Mouse (Mus musculus) liver, adult 2 months (tissue): Measurements from ENCODE around the gene Dhtkd1.
"Not testable (repeated sequence)": the region's sequence is repeated elsewhere in the genome, so short reads cannot be mapped to it uniquely, and the experiment has no call there.

ENCODE experiments used
- CTCF ChIP-seq: fragments of 200-500 bp; IDR thresholded peaks from 2 replicates; pipeline ENCODE4 v1.5.1; 2011; ENCODE audit warnings: low read depth, low read length, control low read depth
- POLR2A ChIP-seq: fragments of 200-500 bp; IDR thresholded peaks from 2 replicates; pipeline ENCODE4 v1.6.1; 2011; ENCODE audit warnings: low read length, control low read depth; ENCODE audit not compliant: insufficient read depth; ENCODE audit errors: extremely low read depth

DNA sequence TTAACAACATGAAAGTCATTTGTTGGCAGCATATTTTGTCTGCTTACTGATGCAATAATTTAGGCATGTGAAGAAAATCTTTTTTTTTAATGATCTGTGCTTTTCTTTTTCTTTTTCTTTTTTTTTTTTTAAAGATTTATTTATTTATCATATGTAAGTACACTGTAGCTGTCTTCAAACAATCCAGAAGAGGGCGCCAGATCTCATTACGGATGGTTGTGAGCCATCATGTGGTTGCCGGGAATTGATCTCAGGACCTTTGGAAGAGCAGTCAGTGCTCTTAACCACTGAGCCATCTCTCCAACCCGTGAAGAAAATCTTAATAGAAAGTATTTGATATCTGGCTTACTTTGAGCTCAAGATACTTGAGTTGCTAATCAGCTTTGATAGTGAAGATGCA is 21.1 kb upstream of the Dhtkd1 start:
- TF ChIP-seq CTCF, POLR2A: not testable (repeated sequence)
